Mouse (Mus musculus): Measurements from ENCODE around the gene Hpd. TPM values are rescaled to one million over a fixed set of nuclear protein-coding genes. Genes with fewer than 3 reads are reported as not detected.

The Hpd gene
- total and polyA plus RNA-seq, 2 experiments from 2014 or later = not detected

DNA sequence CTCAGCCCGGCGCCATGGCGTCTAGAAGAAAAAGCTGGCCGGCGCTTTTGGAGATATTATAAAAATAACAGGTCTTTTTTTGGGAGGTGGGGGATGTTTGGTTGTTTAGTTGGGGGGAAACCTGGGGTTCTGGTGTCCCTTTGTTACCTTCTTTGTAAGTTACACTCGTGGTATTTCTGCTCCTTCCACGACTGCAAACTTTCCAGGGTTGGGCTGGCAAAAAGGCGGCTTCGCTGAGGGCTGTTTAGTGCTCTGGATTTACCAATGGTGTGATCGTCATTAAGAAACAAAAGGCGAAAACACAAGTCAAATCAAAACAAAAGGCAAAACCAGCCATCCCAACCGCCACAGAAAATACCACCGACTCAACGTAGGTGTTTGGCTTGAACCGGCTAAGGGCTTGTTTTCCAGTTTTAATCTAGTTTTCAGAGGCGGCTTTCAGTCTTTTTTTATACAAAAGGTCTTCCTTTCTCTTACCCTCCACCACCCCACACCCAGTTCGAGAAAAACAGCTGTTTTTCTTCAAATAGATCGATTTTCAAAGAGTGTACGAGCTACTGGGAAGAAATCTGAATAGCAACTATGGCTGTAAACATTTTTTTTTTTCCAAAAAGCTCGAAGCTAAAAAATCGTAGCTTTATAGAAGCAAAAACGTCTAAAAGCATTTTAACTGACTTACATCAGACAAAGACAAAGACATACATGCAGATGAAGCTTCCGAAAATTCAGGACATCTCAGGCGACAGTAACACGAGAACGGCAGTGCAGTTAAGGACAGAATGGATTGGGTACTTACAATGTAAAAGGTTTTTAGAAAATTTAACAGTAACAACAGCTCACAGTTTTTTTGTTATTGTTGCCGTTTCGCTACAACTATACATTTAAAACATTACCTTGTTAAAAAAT lies 42.6 kb downstream of the Hpd start:
- under 1% methylated on average over 28 of the region's 28 CpGs for WGBS
- no peaks in the 10 kb centered on the region for H3K9me3 ChIP-seq (ENCODE audit: low read length)
- H3K9ac ChIP-seq (replicated peaks; ENCODE audit: low read length, poor library complexity, severe bottlenecking) = peak overlapping the region; percentile 97
- ATAC-seq (ENCODE audit: low FRiP score) (no peak), DNase-seq (ENCODE audit: low spot score) (peak; percentile 34)
- no peak for TF ChIP-seq CTCF (IDR thresholded peaks at IDR 0.05)
- peak overlapping the region; percentile 99 for H3K4me2 ChIP-seq (ENCODE audit: low read depth, low read length, poor library complexity, severe bottlenecking)
- peak overlapping the region; percentile 91 for H3K4me3 ChIP-seq (ENCODE audit: low read depth, low read length)
- no peaks in the 10 kb centered on the region for H3K36me3 ChIP-seq (ENCODE audit: insufficient read depth, low read length)
- H3K27me3 ChIP-seq (ENCODE audit: insufficient read depth, low read length) = no peaks in the 10 kb centered on the region
- peaks cover 20% of the 10 kb centered on the region for H3K4me1 ChIP-seq (ENCODE audit: insufficient read depth, low read length)
- peak overlapping the region; percentile 99 for H3K27ac ChIP-seq (ENCODE audit: low read depth, low read length)

DNA sequence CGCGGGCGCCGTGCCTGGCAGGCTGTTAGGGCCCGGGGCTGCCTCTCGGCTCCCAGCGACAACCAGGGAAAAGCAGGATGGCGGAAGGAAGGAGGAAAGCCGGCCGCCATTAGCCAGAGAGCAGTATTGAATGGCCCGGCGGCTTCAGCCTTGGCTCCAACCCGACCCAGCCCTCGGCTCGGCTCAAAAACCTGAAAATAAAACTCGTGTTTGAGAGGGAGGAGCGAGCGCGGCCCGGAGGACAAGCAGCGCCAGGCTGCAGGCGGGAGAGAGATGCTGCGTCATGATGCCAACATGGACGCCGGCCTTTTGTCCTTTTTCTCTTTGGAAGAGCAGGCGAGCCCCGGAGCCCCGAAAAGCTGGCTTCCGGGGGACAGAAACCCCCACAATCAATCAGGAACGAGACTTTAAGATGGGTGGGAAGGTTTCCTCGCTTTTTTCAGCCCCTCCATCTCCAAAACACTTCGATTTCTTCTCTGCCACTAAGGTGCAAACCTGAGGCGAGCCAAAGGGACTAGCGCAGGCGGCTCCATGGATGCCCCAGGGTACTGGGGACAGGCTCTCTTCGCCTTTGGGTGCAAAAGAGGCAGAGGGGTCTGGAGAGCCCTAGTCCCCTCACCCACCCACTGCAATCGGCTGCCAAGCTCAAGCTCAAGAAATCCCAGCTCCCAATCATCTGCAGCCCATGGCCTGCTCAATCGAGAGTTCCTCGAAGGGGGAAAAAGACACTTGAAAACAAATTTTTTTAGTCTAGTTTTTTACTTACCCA lies 43.4 kb downstream of the Hpd start:
- H3K27ac ChIP-seq (ENCODE audit: low read depth, low read length) = peak overlapping the region; percentile 99
- H3K9ac ChIP-seq (replicated peaks; ENCODE audit: low read length, poor library complexity, severe bottlenecking) = peak overlapping the region; percentile 97
- no peaks in the 10 kb centered on the region for H3K27me3 ChIP-seq (ENCODE audit: insufficient read depth, low read length)
- peaks cover 22% of the 10 kb centered on the region for H3K4me1 ChIP-seq (ENCODE audit: insufficient read depth, low read length)
- no peaks in the 10 kb centered on the region for H3K9me3 ChIP-seq (ENCODE audit: low read length)
- WGBS = 1% methylated on average over 38 of the region's 39 CpGs
- H3K36me3 ChIP-seq (ENCODE audit: insufficient read depth, low read length) = no peaks in the 10 kb centered on the region
- peak overlapping the region; percentile 91 for H3K4me3 ChIP-seq (ENCODE audit: low read depth, low read length)
- peak; percentile 90 for DNase-seq (ENCODE audit: low spot score)
- H3K4me2 ChIP-seq (ENCODE audit: low read depth, low read length, poor library complexity, severe bottlenecking) = peak overlapping the region; percentile 99
- TF ChIP-seq CTCF (IDR thresholded peaks at IDR 0.05) = no peak
- 0 out of 2 replicates have a peak, but pooled peaks have one; percentile 17 for ATAC-seq (ENCODE audit: low FRiP score)

DNA sequence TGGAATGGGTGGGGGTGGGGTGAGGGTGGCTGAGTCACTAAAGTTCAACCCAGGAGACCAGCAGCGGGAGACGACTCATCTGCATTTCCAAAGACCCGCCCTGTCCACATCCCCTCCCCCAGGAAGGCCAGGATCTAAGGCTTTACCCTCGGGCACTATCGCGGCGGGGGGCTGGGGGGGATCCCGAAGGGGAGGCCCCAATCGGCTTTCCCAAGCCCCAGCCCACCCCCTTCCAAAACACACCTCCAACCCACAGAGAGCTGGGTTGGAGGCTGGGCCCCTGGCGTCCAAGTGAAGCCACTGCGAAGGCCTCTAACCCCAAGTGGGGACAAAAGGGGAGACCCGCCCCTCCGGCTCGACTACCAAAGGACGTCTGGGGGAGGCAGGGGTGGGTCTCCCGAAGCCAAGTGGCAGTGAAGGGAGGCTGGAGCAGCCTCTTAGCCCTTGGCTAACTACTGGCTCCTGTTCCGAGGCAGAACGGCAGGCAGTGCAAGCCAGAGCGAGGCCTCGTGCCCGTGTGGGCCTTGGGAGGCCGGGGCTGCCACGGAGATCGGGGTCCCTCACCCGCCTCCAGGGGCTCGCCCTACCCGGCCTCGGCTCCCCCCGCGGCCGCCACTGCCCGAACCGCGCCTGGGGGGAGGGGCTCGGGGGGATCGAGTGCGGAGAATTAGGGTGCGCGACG lies 44.2 kb downstream of the Hpd start:
- Histone ChIP-seq H3K4me2 (ENCODE audit: low read depth, low read length, poor library complexity, severe bottlenecking) (peak overlapping the region; percentile 99), H3K9ac (replicated peaks; ENCODE audit: low read length, poor library complexity, severe bottlenecking) (peak overlapping the region; percentile 97), H3K4me3 (ENCODE audit: low read depth, low read length) (peak overlapping the region; percentile 91), H3K9me3 (ENCODE audit: low read length) (no peaks in the 10 kb centered on the region), H3K27me3 (ENCODE audit: insufficient read depth, low read length) (no peaks in the 10 kb centered on the region), H3K4me1 (ENCODE audit: insufficient read depth, low read length) (peaks cover 21% of the 10 kb centered on the region), H3K27ac (ENCODE audit: low read depth, low read length) (peak overlapping the region; percentile 99), H3K36me3 (ENCODE audit: insufficient read depth, low read length) (no peaks in the 10 kb centered on the region)
- DNase-seq (ENCODE audit: low spot score) (peak; percentile 72), ATAC-seq (ENCODE audit: low FRiP score) (peak; percentile 26)
- under 1% methylated on average over 30 of the region's 40 CpGs for WGBS
- peak; percentile 20 for TF ChIP-seq CTCF (IDR thresholded peaks at IDR 0.05)

DNA sequence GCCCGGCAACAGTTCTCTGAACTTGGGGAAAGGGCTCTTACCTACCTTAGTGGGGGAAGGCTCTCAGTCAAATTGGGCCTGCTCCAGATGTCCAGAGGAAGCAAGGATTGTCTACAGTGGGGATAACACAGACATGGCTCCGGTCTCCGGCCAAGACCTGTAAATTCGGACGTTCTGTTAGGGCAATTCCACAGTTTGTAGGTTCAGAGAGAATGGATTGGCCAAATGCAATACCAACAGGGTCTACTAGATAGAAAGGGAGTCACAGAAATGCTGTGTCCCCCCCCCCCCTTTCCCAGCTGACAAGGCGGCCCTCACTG lies 44.7 kb downstream of the Hpd start:
- no peak for TF ChIP-seq CTCF (IDR thresholded peaks at IDR 0.05)
- H3K9me3 ChIP-seq (ENCODE audit: low read length) = no peaks in the 10 kb centered on the region
- DNase-seq (ENCODE audit: low spot score) = no peak
- peak overlapping the region; percentile 99 for H3K4me2 ChIP-seq (ENCODE audit: low read depth, low read length, poor library complexity, severe bottlenecking)
- no peak for ATAC-seq (ENCODE audit: low FRiP score)
- H3K27ac ChIP-seq (ENCODE audit: low read depth, low read length) = peak overlapping the region; percentile 99
- peaks cover 21% of the 10 kb centered on the region for H3K4me1 ChIP-seq (ENCODE audit: insufficient read depth, low read length)
- H3K27me3 ChIP-seq (ENCODE audit: insufficient read depth, low read length) = no peaks in the 10 kb centered on the region
- WGBS = 0% methylated on average over 6 of the region's 6 CpGs
- H3K9ac ChIP-seq (replicated peaks; ENCODE audit: low read length, poor library complexity, severe bottlenecking) = peak overlapping the region; percentile 97
- H3K36me3 ChIP-seq (ENCODE audit: insufficient read depth, low read length) = no peaks in the 10 kb centered on the region
- peak overlapping the region; percentile 91 for H3K4me3 ChIP-seq (ENCODE audit: low read depth, low read length)

DNA sequence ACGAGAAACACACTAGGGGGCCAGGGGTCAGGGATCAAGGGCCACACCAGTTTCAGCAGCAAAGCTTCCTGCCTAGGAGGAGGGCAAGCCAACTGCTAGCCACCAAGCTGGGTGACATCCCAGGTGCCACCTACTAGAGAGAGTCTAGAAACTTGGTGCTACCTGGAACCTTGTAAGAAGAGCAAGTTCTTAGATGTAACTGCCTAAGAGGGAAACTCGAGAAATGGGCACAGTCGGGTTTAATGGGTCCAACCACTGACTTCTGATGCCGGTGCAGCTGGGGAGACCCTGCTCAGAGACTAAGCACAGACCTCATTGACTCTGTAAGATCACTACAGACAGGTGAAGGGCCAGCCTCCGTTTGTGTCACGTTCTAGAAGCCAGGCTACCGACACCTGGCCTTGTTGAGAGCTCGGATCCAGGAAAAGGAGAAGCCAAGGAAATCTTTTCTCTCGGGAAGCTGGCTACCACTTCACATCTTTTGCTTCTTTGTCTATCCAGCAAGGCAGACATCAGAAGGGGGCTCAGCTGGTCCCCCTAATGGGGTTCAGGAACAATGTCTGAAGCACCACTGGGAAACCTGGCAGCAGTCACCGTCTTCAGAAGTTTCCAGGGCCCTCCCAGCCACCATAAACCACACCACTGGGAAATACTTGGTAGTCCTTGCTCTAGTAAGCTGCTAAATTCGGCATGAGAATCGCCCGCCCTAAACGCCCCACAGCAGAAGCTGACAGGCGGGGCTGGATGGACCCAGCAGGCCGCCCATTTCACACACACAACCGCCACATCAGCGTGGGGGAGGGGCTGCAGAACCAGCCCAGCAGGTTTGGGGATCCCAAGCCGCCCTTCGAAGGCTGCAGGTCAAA lies 45.2 kb downstream of the Hpd start:
- H3K9ac ChIP-seq (replicated peaks; ENCODE audit: low read length, poor library complexity, severe bottlenecking) = peak overlapping the region; percentile 97
- no peak for TF ChIP-seq CTCF (IDR thresholded peaks at IDR 0.05)
- peaks cover 21% of the 10 kb centered on the region for H3K4me1 ChIP-seq (ENCODE audit: insufficient read depth, low read length)
- DNase-seq (ENCODE audit: low spot score) (peak; percentile 74), ATAC-seq (ENCODE audit: low FRiP score) (no peak)
- peak overlapping the region; percentile 99 for H3K4me2 ChIP-seq (ENCODE audit: low read depth, low read length, poor library complexity, severe bottlenecking)
- H3K9me3 ChIP-seq (ENCODE audit: low read length) = no peaks in the 10 kb centered on the region
- peak overlapping the region; percentile 99 for H3K27ac ChIP-seq (ENCODE audit: low read depth, low read length)
- H3K27me3 ChIP-seq (ENCODE audit: insufficient read depth, low read length) = no peaks in the 10 kb centered on the region
- H3K4me3 ChIP-seq (ENCODE audit: low read depth, low read length) = peak overlapping the region; percentile 91
- 1% methylated on average over 20 of the region's 20 CpGs for WGBS
- H3K36me3 ChIP-seq (ENCODE audit: insufficient read depth, low read length) = no peaks in the 10 kb centered on the region
